Mouse (Mus musculus) heart, adult 2 months (tissue): ENCODE data around the gene Nup93. TPM values are rescaled to one million over a fixed set of nuclear protein-coding genes. Genes with fewer than 3 reads are reported as not detected.

Source experiments
- DNase-seq, 2 experiments: peaks; one replicate each; pipeline ENCODE4 v3.0.0; 2021
- H3K27ac ChIP-seq: fragments of 200-600 bp; 2 replicates; pipeline ENCODE4 v1.8.1; 2022
- H3K27me3 ChIP-seq: fragments of 200-500 bp; 2 replicates; pipeline ENCODE4 v1.6.1; 2012; ENCODE audit warnings: mild to moderate bottlenecking, low read length, inconsistent platforms, mixed read lengths; ENCODE audit not compliant: control insufficient read depth, insufficient read depth
- H3K36me3 ChIP-seq: fragments of 200-500 bp; 2 replicates; pipeline ENCODE4 v1.6.1; 2012; ENCODE audit warnings: low read length, inconsistent platforms; ENCODE audit not compliant: control insufficient read depth, insufficient read depth
- H3K4me1 ChIP-seq: fragments of 200-500 bp; 2 replicates; pipeline ENCODE4 v1.6.1; 2011; ENCODE audit warnings: low read length; ENCODE audit not compliant: control insufficient read depth, insufficient read depth
- H3K4me3 ChIP-seq: fragments of 200-600 bp; 2 replicates; pipeline ENCODE4 v1.8.1; 2022
- H3K79me2 ChIP-seq: fragments of 200-500 bp; replicated peaks from 2 replicates; pipeline ENCODE4 v1.6.1; 2012; ENCODE audit warnings: mild to moderate bottlenecking, inconsistent platforms, low read length, moderate library complexity, mixed read lengths; ENCODE audit not compliant: control insufficient read depth, insufficient read depth
- H3K9ac ChIP-seq: fragments of 200-500 bp; 2 replicates; pipeline ENCODE4 v1.6.1; 2012; ENCODE audit warnings: low read depth, mild to moderate bottlenecking, control low read depth, inconsistent platforms, low read length, mixed read lengths
- CTCF ChIP-seq: fragments of 200-600 bp; IDR thresholded peaks from 2 replicates; pipeline ENCODE4 v1.8.1; 2022; ENCODE audit warnings: antibody characterized with exemption, mild to moderate bottlenecking, moderate library complexity
- EP300 ChIP-seq: fragments of 200-500 bp; IDR thresholded peaks from 2 replicates; pipeline ENCODE4 v1.6.1; 2011; ENCODE audit warnings: low read depth, low read length, control low read depth; ENCODE audit not compliant: insufficient read depth
- POLR2A ChIP-seq: fragments of 200-500 bp; IDR thresholded peaks from 2 replicates; pipeline ENCODE4 v1.6.1; 2011; ENCODE audit warnings: mild to moderate bottlenecking, low read depth, low read length, control low read depth; ENCODE audit not compliant: insufficient read depth
- WGBS: fragments of 180-500 bp; shearing (Covaris S2); methylation state at CpG from one replicate; pipeline ENCODE4 v1.1.7; 2018; 5-methylcytosine and 5-hydroxymethylcytosine counted together
- intact Hi-C: fragments of 180-260 bp; cut with DNase I; formaldehyde crosslinking; loops from one replicate; pipeline ENCODE4 v1.15.1; 2025
- polyA plus RNA-seq: library from polyadenylated mRNA; depleted of rRNA; stranded (reverse); fragments of >200 nt; gene quantifications from 2 replicates; pipeline ENCODE4 v1.2.3, GENCODE M21; 2012
- total RNA-seq, 2 experiments: library from RNA; stranded (reverse); gene quantifications; 2 replicates each; pipeline ENCODE4 v1.2.3; 2021

Nup93 gene
- total and polyA plus RNA-seq, 3 experiments = 11.7 to 15.5 (median 13.7) TPM

DNA sequence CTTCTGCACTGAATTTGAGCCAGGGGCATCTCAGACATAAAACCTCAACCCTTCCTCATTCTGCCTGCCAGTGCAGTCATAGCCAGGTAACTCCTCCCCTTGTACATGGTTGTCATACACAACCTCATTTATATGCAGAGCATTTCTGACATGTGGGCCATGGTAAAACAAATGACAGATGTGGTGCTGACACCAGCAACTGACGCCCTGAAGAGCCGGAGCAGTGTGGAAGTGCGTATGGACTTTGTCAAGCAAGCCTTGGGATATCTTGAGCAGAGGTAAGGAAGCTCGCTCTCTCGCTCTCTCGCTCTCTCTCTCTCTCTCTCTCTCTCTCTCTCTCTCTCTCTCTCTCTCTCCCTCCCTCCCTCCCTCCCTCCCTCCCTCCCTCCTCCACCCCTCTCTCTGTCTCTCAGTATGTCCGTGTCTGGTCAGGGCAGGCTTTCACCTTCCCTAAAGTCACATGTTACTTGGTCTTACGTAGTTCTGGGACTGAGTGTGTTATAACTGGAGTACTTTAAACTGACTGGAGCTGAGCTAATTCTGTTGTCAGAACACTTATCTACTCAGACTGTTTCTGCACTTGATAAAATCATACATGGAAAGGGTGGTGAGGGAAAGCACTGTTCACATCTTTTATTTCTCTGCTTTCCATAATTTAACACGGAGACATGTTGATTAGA, 82.1 kb downstream of the Nup93 start:
- TF ChIP-seq POLR2A (no peak), CTCF (no peak), EP300 (no peak)
- H3K79me2 ChIP-seq = no peaks in the 10 kb centered on the region
- no peak for DNase-seq
- H3K27ac ChIP-seq = no peak overlapping the region
- H3K4me1 ChIP-seq = peaks cover 2% of the 10 kb centered on the region
- H3K27me3 ChIP-seq = no peaks in the 10 kb centered on the region
- H3K4me3 ChIP-seq = no peak overlapping the region
- WGBS = 69% methylated on average over 9 of the region's 9 CpGs
- no peaks in the 10 kb centered on the region for H3K36me3 ChIP-seq
- intact Hi-C loops = no loop called here
- H3K9ac ChIP-seq = no peak overlapping the region

DNA sequence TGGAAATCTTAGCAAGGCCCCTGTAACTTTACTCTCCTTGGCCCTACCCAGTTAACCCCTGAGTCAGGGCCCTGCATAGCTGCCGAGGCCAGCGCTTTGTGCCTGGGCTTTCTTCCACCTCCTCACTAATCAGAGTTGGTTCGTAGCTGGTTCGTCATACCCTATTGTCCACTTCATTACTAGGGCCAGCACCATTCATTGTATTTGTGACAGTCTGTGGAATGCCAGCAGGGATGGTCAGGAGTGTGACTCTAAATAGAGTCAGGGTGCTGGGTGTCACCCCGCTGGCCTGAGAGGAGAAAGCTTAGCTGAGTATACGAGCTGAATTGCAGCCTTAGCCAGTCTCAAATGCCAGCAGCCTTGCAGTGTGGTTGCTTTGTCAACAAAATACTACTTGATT, 82.7 kb downstream of the Nup93 start:
- no peaks in the 10 kb centered on the region for H3K27me3 ChIP-seq
- no peak overlapping the region for H3K27ac ChIP-seq
- H3K4me1 ChIP-seq = no peaks in the 10 kb centered on the region
- H3K4me3 ChIP-seq = no peak overlapping the region
- TF ChIP-seq EP300 = no peak
- intact Hi-C loops = no loop called here
- DNase-seq = no peak
- no peaks in the 10 kb centered on the region for H3K79me2 ChIP-seq
- no peaks in the 10 kb centered on the region for H3K36me3 ChIP-seq
- H3K9ac ChIP-seq = no peak overlapping the region
- 61% methylated on average over 6 of the region's 6 CpGs for WGBS

DNA sequence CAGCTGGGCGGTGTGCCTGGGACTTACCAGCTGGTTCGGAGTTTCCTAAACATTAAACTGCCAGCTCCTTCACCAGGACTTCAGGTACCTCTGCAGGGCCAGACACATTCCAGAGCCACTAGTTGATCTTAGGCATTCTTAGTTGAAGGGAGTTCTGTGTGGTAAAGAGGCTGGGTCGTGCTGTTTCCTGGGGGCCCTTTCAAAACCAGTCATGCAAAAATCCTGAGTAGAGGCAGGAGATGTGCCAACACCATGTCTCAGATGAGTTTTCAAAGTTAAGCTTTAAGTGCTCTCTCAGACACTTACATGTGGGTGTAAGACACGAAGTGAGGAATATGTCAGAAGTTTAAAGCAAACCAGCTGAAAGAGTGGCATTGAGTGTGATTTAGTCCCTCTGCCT, 86.4 kb downstream of the Nup93 start:
- H3K27ac ChIP-seq = no peak overlapping the region
- DNase-seq = no peak
- H3K4me1 ChIP-seq = no peaks in the 10 kb centered on the region
- H3K27me3 ChIP-seq = no peaks in the 10 kb centered on the region
- H3K9ac ChIP-seq = no peak overlapping the region
- H3K79me2 ChIP-seq = no peaks in the 10 kb centered on the region
- H3K36me3 ChIP-seq = no peaks in the 10 kb centered on the region; the same call in 1 of the 2 replicates
- intact Hi-C loops = no loop called here
- no peak overlapping the region for H3K4me3 ChIP-seq
- no peak for TF ChIP-seq CTCF
- no peak for TF ChIP-seq POLR2A
- no peak for TF ChIP-seq EP300
- 87% methylated on average over 4 of the region's 4 CpGs for WGBS

DNA sequence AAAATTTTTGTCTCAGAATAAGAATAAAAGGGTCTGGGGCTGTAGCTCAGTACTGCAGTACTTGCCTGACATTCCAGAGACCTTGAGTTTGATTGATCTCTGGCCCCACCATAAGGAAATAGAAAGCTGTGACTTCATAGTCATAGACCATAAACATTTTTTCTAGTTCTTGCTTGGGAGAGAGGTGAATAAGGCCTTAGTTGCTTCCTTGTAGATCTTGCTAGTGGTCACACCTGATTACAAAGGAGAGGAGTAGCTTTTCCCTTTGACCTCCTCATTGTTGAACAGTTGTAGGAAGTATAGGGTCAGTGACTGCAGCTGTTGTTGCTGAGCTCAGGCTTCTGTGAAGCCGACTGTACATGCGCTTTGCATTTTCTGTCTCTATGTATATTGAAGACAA, 90.0 kb downstream of the Nup93 start:
- H3K9ac ChIP-seq = no peak overlapping the region
- 79% methylated on average over 2 of the region's 2 CpGs for WGBS
- H3K27ac ChIP-seq = no peak overlapping the region

GRCm38 (mm10) chr8:94306989-94307513, 92.7 kb downstream of the Nup93 start:
- H3K9ac ChIP-seq = no peak overlapping the region
- no peaks in the 10 kb centered on the region for H3K27me3 ChIP-seq
- H3K36me3 ChIP-seq = no peaks in the 10 kb centered on the region; the same call in 1 of the 2 replicates
- H3K27ac ChIP-seq = no peak overlapping the region
- no peaks in the 10 kb centered on the region for H3K4me1 ChIP-seq
- no peak overlapping the region for H3K4me3 ChIP-seq
- no peak for DNase-seq
- intact Hi-C loops = no loop called here
- H3K79me2 ChIP-seq = no peaks in the 10 kb centered on the region
- 58% methylated on average over 7 of the region's 7 CpGs for WGBS
- TF ChIP-seq POLR2A = no peak
- TF ChIP-seq CTCF = no peak
- no peak for TF ChIP-seq EP300

More for the DNA sequence above, 90.0 kb downstream of the Nup93 start:
- TF ChIP-seq CTCF (no peak), POLR2A (no peak), EP300 (no peak)
- H3K36me3 ChIP-seq = no peaks in the 10 kb centered on the region; the same call in 1 of the 2 replicates
- no peaks in the 10 kb centered on the region for H3K79me2 ChIP-seq
- no peak for DNase-seq
- H3K4me1 ChIP-seq = no peaks in the 10 kb centered on the region
- no peak overlapping the region for H3K4me3 ChIP-seq
- intact Hi-C loops = no loop called here
- no peaks in the 10 kb centered on the region for H3K27me3 ChIP-seq

GRCm38 (mm10) chr8:94307652-94308051, 93.3 kb downstream of the Nup93 start:
- WGBS = 67% methylated on average over 9 of the region's 9 CpGs
- no peak for DNase-seq
- Histone ChIP-seq H3K27me3 (no peaks in the 10 kb centered on the region), H3K9ac (no peak overlapping the region), H3K4me1 (no peaks in the 10 kb centered on the region), H3K79me2 (no peaks in the 10 kb centered on the region), H3K27ac (no peak overlapping the region), H3K4me3 (no peak overlapping the region), H3K36me3 (no peaks in the 10 kb centered on the region)
- intact Hi-C loops = no loop called here
- TF ChIP-seq EP300 (no peak), CTCF (no peak), POLR2A (no peak)
